Mouse (Mus musculus): Measurements from ENCODE around the gene Myo19. TPM values are rescaled to one million over a fixed set of nuclear protein-coding genes. Genes with fewer than 3 reads are reported as not detected.
A peak's percentile ranks its signal among the peaks of the same experiment; 100 is the strongest.

Myo19 gene
- polyA plus RNA-seq, 1 experiment from 2014 or later = 10.0 TPM

- Histone ChIP-seq H3K9me3 (no peaks in the 10 kb centered on the region), H3K36me3 (peaks cover 4% of the 10 kb centered on the region; the same call in 1 of the 2 replicates), H3K4me1 (peaks cover 24% of the 10 kb centered on the region), H3K4me2 (no peak overlapping the region), H3K27ac (no peak overlapping the region), H3K9ac (no peak overlapping the region), H3K4me3 (no peak overlapping the region), H3K27me3 (no peaks in the 10 kb centered on the region)
- no peak for ATAC-seq (ENCODE audit: insufficient number of reproducible peaks, insufficient read depth, low FRiP score, low TSS enrichment, low read depth)
- 34% methylated on average over 3 of the region's 3 CpGs for WGBS
Measured at GRCm38 (mm10) chr11:84919276-84919675, 39.3 kb downstream of the Myo19 start.

- no peak for ATAC-seq (ENCODE audit: insufficient number of reproducible peaks, insufficient read depth, low FRiP score, low TSS enrichment, low read depth)
- no peak overlapping the region for H3K4me2 ChIP-seq
- 76% methylated on average over 7 of the region's 7 CpGs for WGBS
Measured at GRCm38 (mm10) chr11:84919951-84920350, 40.0 kb downstream of the Myo19 start.

GRCm38 (mm10) chr11:84920981-84921380 lies 41.0 kb downstream of the Myo19 start:
- no peaks in the 10 kb centered on the region for H3K27me3 ChIP-seq
- no peak overlapping the region for H3K27ac ChIP-seq
- H3K36me3 ChIP-seq = no peaks in the 10 kb centered on the region
- no peaks in the 10 kb centered on the region for H3K9me3 ChIP-seq
- H3K4me1 ChIP-seq = peaks cover 11% of the 10 kb centered on the region; the same call in 1 of the 2 replicates
- H3K9ac ChIP-seq = no peak overlapping the region
- WGBS = 80% methylated on average over 8 of the region's 8 CpGs
- ATAC-seq (ENCODE audit: insufficient number of reproducible peaks, insufficient read depth, low FRiP score, low TSS enrichment, low read depth) = no peak
- no peak overlapping the region for H3K4me3 ChIP-seq
- no peak overlapping the region for H3K4me2 ChIP-seq

More at GRCm38 (mm10) chr11:84919951-84920350, 40.0 kb downstream of the Myo19 start:
- H3K27me3 ChIP-seq = no peaks in the 10 kb centered on the region
- H3K27ac ChIP-seq = no peak overlapping the region
- H3K9ac ChIP-seq = no peak overlapping the region
- H3K36me3 ChIP-seq = no peaks in the 10 kb centered on the region
- H3K4me3 ChIP-seq = no peak overlapping the region
- peaks cover 17% of the 10 kb centered on the region for H3K4me1 ChIP-seq
- H3K9me3 ChIP-seq = no peaks in the 10 kb centered on the region

- no peak overlapping the region for H3K27ac ChIP-seq
- no peak for ATAC-seq (ENCODE audit: insufficient number of reproducible peaks, insufficient read depth, low FRiP score, low TSS enrichment, low read depth)
- no peaks in the 10 kb centered on the region for H3K9me3 ChIP-seq
- no peaks in the 10 kb centered on the region for H3K27me3 ChIP-seq
- H3K4me3 ChIP-seq = no peak overlapping the region
- no peaks in the 10 kb centered on the region for H3K36me3 ChIP-seq
- no peak overlapping the region for H3K4me2 ChIP-seq
- no peak overlapping the region for H3K9ac ChIP-seq
- no peaks in the 10 kb centered on the region for H3K4me1 ChIP-seq
- WGBS = 14% methylated on average over 6 of the region's 6 CpGs
Measured at GRCm38 (mm10) chr11:84932261-84932660, 52.3 kb downstream of the Myo19 start.

GRCm38 (mm10) chr11:84939508-84940053 lies 59.6 kb downstream of the Myo19 start:
- H3K4me3 ChIP-seq = no peak overlapping the region
- H3K36me3 ChIP-seq = no peaks in the 10 kb centered on the region
- H3K9me3 ChIP-seq = no peaks in the 10 kb centered on the region
- 0 out of 2 replicates have a peak, but pooled peaks cover 8% of the 10 kb centered on the region for H3K4me1 ChIP-seq
- no peak overlapping the region for H3K27ac ChIP-seq
- no peak for ATAC-seq (ENCODE audit: insufficient number of reproducible peaks, insufficient read depth, low FRiP score, low TSS enrichment, low read depth)
- 60% methylated on average over 8 of the region's 8 CpGs for WGBS
- peaks cover 18% of the 10 kb centered on the region for H3K27me3 ChIP-seq
- H3K4me2 ChIP-seq = no peak overlapping the region
- no peak overlapping the region for H3K9ac ChIP-seq

- Histone ChIP-seq H3K27me3 (peaks cover 23% of the 10 kb centered on the region), H3K4me1 (0 out of 2 replicates have a peak, but pooled peaks cover 8% of the 10 kb centered on the region), H3K4me2 (no peak overlapping the region), H3K9ac (no peak overlapping the region), H3K36me3 (no peaks in the 10 kb centered on the region), H3K27ac (no peak overlapping the region), H3K9me3 (no peaks in the 10 kb centered on the region), H3K4me3 (no peak overlapping the region)
- no peak for ATAC-seq (ENCODE audit: insufficient number of reproducible peaks, insufficient read depth, low FRiP score, low TSS enrichment, low read depth)
- 74% methylated on average over 10 of the region's 10 CpGs for WGBS
Measured at GRCm38 (mm10) chr11:84940140-84940539, 60.2 kb downstream of the Myo19 start.

- H3K4me1 ChIP-seq = 0 out of 2 replicates have a peak, but pooled peaks cover 8% of the 10 kb centered on the region
- H3K4me2 ChIP-seq = peak overlapping the region; percentile 49
- no peaks in the 10 kb centered on the region for H3K9me3 ChIP-seq
- H3K9ac ChIP-seq = no peak overlapping the region
- H3K4me3 ChIP-seq = peak overlapping the region; percentile 24
- H3K27me3 ChIP-seq = peaks cover 30% of the 10 kb centered on the region
- H3K27ac ChIP-seq = no peak overlapping the region
- H3K36me3 ChIP-seq = no peaks in the 10 kb centered on the region
- ATAC-seq (ENCODE audit: insufficient number of reproducible peaks, insufficient read depth, low FRiP score, low TSS enrichment, low read depth) = no peak
- 0% methylated on average over 15 of the region's 15 CpGs for WGBS
Measured at GRCm38 (mm10) chr11:84943948-84944347, 64.0 kb downstream of the Myo19 start.

- Histone ChIP-seq H3K4me1 (0 out of 2 replicates have a peak, but pooled peaks cover 8% of the 10 kb centered on the region), H3K27ac (no peak overlapping the region), H3K27me3 (peaks cover 30% of the 10 kb centered on the region), H3K4me2 (no peak overlapping the region), H3K4me3 (no peak overlapping the region), H3K9me3 (no peaks in the 10 kb centered on the region), H3K9ac (no peak overlapping the region), H3K36me3 (no peaks in the 10 kb centered on the region)
- WGBS = 1% methylated on average over 12 of the region's 12 CpGs
- no peak for ATAC-seq (ENCODE audit: insufficient number of reproducible peaks, insufficient read depth, low FRiP score, low TSS enrichment, low read depth)
Measured at GRCm38 (mm10) chr11:84944639-84945435, 64.9 kb downstream of the Myo19 start.

GRCm38 (mm10) chr11:84945841-84946240 lies 65.9 kb downstream of the Myo19 start:
- H3K27me3 ChIP-seq = peaks cover 30% of the 10 kb centered on the region
- H3K9ac ChIP-seq = no peak overlapping the region
- H3K36me3 ChIP-seq = no peaks in the 10 kb centered on the region
- no peak for ATAC-seq (ENCODE audit: insufficient number of reproducible peaks, insufficient read depth, low FRiP score, low TSS enrichment, low read depth)
- H3K4me3 ChIP-seq = no peak overlapping the region
- no peak overlapping the region for H3K4me2 ChIP-seq
- 54% methylated on average over 3 of the region's 3 CpGs for WGBS
- H3K27ac ChIP-seq = no peak overlapping the region
- no peaks in the 10 kb centered on the region for H3K9me3 ChIP-seq
- 0 out of 2 replicates have a peak, but pooled peaks cover 8% of the 10 kb centered on the region for H3K4me1 ChIP-seq

- ATAC-seq (ENCODE audit: insufficient number of reproducible peaks, insufficient read depth, low FRiP score, low TSS enrichment, low read depth) = no peak
Measured at GRCm38 (mm10) chr11:84947206-84947605, 67.3 kb downstream of the Myo19 start.

GRCm38 (mm10) chr11:84948114-84948513 lies 68.2 kb downstream of the Myo19 start:
- Histone ChIP-seq H3K9ac (no peak overlapping the region), H3K36me3 (no peaks in the 10 kb centered on the region), H3K27me3 (peaks cover 25% of the 10 kb centered on the region), H3K27ac (no peak overlapping the region), H3K4me3 (no peak overlapping the region), H3K9me3 (no peaks in the 10 kb centered on the region), H3K4me1 (0 out of 2 replicates have a peak, but pooled peaks cover 8% of the 10 kb centered on the region), H3K4me2 (no peak overlapping the region)
- ATAC-seq (ENCODE audit: insufficient number of reproducible peaks, insufficient read depth, low FRiP score, low TSS enrichment, low read depth) = no peak
- 40% methylated on average over 3 of the region's 3 CpGs for WGBS

More at GRCm38 (mm10) chr11:84947206-84947605, 67.3 kb downstream of the Myo19 start:
- Histone ChIP-seq H3K4me3 (no peak overlapping the region), H3K4me2 (no peak overlapping the region), H3K4me1 (0 out of 2 replicates have a peak, but pooled peaks cover 8% of the 10 kb centered on the region), H3K36me3 (no peaks in the 10 kb centered on the region), H3K9me3 (no peaks in the 10 kb centered on the region), H3K9ac (no peak overlapping the region), H3K27me3 (peaks cover 30% of the 10 kb centered on the region), H3K27ac (no peak overlapping the region)
- whole genome bisulfite sequencing = 82% methylated on average over 6 of the region's 6 CpGs

- no peak overlapping the region for H3K4me2 ChIP-seq
- no peaks in the 10 kb centered on the region for H3K9me3 ChIP-seq
- H3K36me3 ChIP-seq = no peaks in the 10 kb centered on the region
- 0 out of 2 replicates have a peak, but pooled peaks cover 7% of the 10 kb centered on the region for H3K4me1 ChIP-seq
- H3K27ac ChIP-seq = no peak overlapping the region
- H3K4me3 ChIP-seq = no peak overlapping the region
- 50% methylated on average over 3 of the region's 3 CpGs for WGBS
- ATAC-seq (ENCODE audit: insufficient number of reproducible peaks, insufficient read depth, low FRiP score, low TSS enrichment, low read depth) = no peak
- H3K27me3 ChIP-seq = peaks cover 24% of the 10 kb centered on the region
- H3K9ac ChIP-seq = no peak overlapping the region
Measured at GRCm38 (mm10) chr11:84948526-84948925, 68.6 kb downstream of the Myo19 start.
